Mouse (Mus musculus): ENCODE measurements at regions not wholly inside any gene's neighbourhood (a gene's known extent, or its start where the extent isn't known, plus 50 kb on each side); places are given as distances from the start of the nearest gene placed in this dataset.

DNA sequence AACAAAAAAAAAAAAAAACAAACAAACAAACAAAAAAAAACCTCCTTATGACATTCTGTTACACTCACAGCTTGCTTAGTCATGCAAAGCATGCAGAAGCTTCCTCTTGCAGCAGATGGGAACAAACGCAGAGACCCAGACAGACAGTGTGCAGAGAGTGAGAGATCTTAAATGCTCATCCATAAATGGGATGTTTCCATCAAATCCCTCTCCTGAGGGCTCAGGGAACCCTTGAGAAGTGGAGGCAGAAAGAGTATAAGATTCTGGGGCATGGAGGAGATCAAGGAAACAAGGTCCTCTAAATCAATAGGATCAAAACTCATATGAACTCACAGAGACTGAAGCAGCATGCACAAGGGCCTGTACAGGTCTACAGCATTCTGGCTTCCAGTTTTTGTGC is 52.5 kb downstream of the Adm start:
- no peak for TF ChIP-seq FLI1 (IDR thresholded peaks at IDR 0.05; ENCODE audit: low read length)
- TF ChIP-seq GATA1 (IDR thresholded peaks at IDR 0.05; ENCODE audit: borderline replicate concordance, low read length) = no peak
- peaks cover 13% of the 10 kb centered on the region for H3K4me1 ChIP-seq
- H3K9me3 ChIP-seq = no peaks in the 10 kb centered on the region
- no peaks in the 10 kb centered on the region for H3K36me3 ChIP-seq (replicated peaks; ENCODE audit: low read length)
- no peaks in the 10 kb centered on the region for H3K27me3 ChIP-seq (replicated peaks)
- H3K4me3 ChIP-seq (replicated peaks) = no peak overlapping the region

GRCm38 (mm10) chr7:110682911-110683310 is 55.5 kb downstream of the Adm start:
- no peaks in the 10 kb centered on the region for H3K36me3 ChIP-seq (replicated peaks; ENCODE audit: low read length)
- peaks cover 13% of the 10 kb centered on the region for H3K4me1 ChIP-seq
- H3K27me3 ChIP-seq (replicated peaks) = peaks cover 2% of the 10 kb centered on the region
- TF ChIP-seq FLI1 (IDR thresholded peaks at IDR 0.05; ENCODE audit: low read length) (no peak), GATA1 (IDR thresholded peaks at IDR 0.05; ENCODE audit: borderline replicate concordance, low read length) (no peak)
- no peaks in the 10 kb centered on the region for H3K9me3 ChIP-seq
- H3K4me3 ChIP-seq (replicated peaks) = no peak overlapping the region

DNA sequence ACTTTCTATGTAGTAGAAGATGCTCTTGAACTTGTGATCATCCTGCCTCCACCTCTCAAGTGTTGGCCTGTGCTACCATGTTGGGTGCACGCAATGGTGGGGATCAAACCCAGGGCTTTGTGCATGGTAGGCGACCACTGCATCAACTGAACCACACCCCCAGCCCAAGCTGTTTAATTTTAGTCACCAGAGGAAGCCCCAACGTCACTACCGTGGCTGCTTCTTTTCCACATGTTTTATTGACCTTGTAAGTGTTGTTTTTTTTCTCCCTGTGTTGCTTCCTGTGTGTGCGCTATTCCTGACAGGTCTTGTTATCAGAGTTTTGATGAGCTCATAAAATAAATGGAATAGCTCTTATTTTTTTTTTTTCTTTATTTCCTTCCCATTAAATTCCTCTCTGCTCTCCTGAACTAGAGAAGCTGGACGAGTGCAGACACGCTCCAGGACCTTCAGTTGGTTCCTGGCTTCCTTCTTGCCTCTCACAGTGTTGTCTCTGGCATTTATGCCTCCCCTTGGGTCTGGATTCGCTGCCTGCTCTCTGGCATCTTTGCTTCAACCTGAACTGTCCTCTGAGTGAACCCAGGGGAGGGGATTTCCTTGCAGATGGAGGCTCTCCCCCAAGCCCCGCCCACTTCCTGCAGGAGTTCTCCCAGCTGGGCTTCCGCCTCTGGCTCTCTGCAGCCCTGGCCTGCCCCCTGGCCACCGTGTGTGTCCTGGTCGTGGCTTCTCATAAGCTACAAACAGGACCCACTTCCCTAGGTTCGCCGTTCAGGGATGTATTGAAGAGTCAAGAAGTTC is 61.6 kb downstream of the Adm start:
- Histone ChIP-seq H3K4me1 (peaks cover 10% of the 10 kb centered on the region), H3K27me3 (replicated peaks) (peaks cover 7% of the 10 kb centered on the region), H3K36me3 (replicated peaks; ENCODE audit: low read length) (no peaks in the 10 kb centered on the region), H3K4me3 (replicated peaks) (peak overlapping the region; percentile 40), H3K9me3 (no peaks in the 10 kb centered on the region)
- TF ChIP-seq GATA1 (IDR thresholded peaks at IDR 0.05; ENCODE audit: borderline replicate concordance, low read length) = no peak
- no peak for TF ChIP-seq FLI1 (IDR thresholded peaks at IDR 0.05; ENCODE audit: low read length)

DNA sequence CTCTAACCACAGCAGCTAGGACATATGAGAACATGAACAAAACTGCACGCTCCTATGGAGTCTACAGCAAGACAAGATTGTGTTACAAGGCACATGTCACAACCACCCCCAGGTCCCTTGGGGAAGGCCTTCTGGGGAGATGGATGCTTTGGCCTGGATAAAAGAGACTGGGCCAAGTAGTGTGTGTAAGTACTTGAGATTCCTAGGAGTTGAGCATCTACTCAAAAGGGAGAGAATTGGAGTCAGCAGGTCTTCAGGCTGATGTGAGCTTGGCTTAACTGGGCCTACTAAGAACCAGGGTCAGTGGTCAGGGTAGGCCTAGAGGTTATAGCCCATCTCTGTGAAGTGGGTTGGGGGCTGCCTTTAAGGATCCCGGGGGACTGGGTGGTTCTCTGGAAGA is 62.8 kb downstream of the Adm start:
- TF ChIP-seq GATA1 (IDR thresholded peaks at IDR 0.05; ENCODE audit: borderline replicate concordance, low read length) (no peak), FLI1 (IDR thresholded peaks at IDR 0.05; ENCODE audit: low read length) (no peak)
- peaks cover 10% of the 10 kb centered on the region for H3K4me1 ChIP-seq
- H3K36me3 ChIP-seq (replicated peaks; ENCODE audit: low read length) = no peaks in the 10 kb centered on the region
- H3K27me3 ChIP-seq (replicated peaks) = peaks cover 9% of the 10 kb centered on the region
- H3K9me3 ChIP-seq = no peaks in the 10 kb centered on the region
- no peak overlapping the region for H3K4me3 ChIP-seq (replicated peaks)

DNA sequence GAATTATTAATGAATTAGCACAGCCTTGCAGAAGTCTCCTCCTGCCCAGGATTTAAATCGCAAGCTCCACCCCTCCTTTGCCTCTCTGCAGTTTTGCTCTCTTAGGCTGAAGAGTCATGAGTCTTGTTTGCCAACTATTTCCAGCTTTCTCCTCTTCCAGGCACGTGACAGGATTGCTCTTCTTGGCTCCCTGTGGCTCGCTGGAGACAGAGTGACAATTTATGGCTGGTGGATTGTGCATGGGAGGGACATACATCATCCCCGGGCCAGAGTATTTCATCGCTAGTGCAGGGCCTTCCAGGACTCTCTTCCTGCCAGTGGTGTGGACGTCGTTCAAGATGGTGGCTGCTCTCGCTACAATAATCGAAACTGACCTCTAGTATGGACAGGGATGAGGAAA is 63.4 kb downstream of the Adm start:
- no peaks in the 10 kb centered on the region for H3K9me3 ChIP-seq
- H3K4me1 ChIP-seq = peaks cover 10% of the 10 kb centered on the region
- H3K36me3 ChIP-seq (replicated peaks; ENCODE audit: low read length) = no peaks in the 10 kb centered on the region
- no peak overlapping the region for H3K4me3 ChIP-seq (replicated peaks)
- peaks cover 9% of the 10 kb centered on the region for H3K27me3 ChIP-seq (replicated peaks)
- TF ChIP-seq FLI1 (IDR thresholded peaks at IDR 0.05; ENCODE audit: low read length) (no peak), GATA1 (IDR thresholded peaks at IDR 0.05; ENCODE audit: borderline replicate concordance, low read length) (no peak)

DNA sequence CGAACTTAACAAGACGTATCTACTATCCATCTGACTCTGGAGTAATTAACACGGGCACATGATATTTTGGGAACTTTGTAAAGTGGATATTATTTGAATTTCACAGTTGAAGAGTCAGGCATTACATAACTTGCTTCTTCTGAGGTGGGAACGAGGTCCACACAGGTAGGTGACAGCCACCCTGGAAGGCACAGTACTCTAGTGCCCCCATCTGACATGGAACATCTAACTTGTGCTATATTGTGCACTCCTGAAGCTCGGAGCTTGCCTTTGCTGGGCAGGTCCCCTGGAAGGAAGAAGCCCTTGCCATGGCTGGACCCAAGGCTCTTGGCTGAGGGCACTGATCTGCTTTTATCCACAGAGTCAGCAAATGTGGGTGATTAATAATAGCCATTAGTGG is 66.8 kb downstream of the Adm start:
- Histone ChIP-seq H3K9me3 (no peaks in the 10 kb centered on the region), H3K4me1 (peaks cover 3% of the 10 kb centered on the region), H3K27me3 (replicated peaks) (peaks cover 14% of the 10 kb centered on the region), H3K4me3 (replicated peaks) (no peak overlapping the region), H3K36me3 (replicated peaks; ENCODE audit: low read length) (no peaks in the 10 kb centered on the region)
- no peak for TF ChIP-seq FLI1 (IDR thresholded peaks at IDR 0.05; ENCODE audit: low read length)
- TF ChIP-seq GATA1 (IDR thresholded peaks at IDR 0.05; ENCODE audit: borderline replicate concordance, low read length) = no peak

- H3K4me3 ChIP-seq (replicated peaks) = no peak overlapping the region
- no peaks in the 10 kb centered on the region for H3K36me3 ChIP-seq (replicated peaks; ENCODE audit: low read length)
- TF ChIP-seq GATA1 (IDR thresholded peaks at IDR 0.05; ENCODE audit: borderline replicate concordance, low read length) = no peak
- TF ChIP-seq FLI1 (IDR thresholded peaks at IDR 0.05; ENCODE audit: low read length) = no peak
- peaks cover 14% of the 10 kb centered on the region for H3K27me3 ChIP-seq (replicated peaks)
- H3K4me1 ChIP-seq = no peaks in the 10 kb centered on the region
- H3K9me3 ChIP-seq = no peaks in the 10 kb centered on the region
Measured at GRCm38 (mm10) chr7:110695729-110696128, 68.3 kb downstream of the Adm start.

DNA sequence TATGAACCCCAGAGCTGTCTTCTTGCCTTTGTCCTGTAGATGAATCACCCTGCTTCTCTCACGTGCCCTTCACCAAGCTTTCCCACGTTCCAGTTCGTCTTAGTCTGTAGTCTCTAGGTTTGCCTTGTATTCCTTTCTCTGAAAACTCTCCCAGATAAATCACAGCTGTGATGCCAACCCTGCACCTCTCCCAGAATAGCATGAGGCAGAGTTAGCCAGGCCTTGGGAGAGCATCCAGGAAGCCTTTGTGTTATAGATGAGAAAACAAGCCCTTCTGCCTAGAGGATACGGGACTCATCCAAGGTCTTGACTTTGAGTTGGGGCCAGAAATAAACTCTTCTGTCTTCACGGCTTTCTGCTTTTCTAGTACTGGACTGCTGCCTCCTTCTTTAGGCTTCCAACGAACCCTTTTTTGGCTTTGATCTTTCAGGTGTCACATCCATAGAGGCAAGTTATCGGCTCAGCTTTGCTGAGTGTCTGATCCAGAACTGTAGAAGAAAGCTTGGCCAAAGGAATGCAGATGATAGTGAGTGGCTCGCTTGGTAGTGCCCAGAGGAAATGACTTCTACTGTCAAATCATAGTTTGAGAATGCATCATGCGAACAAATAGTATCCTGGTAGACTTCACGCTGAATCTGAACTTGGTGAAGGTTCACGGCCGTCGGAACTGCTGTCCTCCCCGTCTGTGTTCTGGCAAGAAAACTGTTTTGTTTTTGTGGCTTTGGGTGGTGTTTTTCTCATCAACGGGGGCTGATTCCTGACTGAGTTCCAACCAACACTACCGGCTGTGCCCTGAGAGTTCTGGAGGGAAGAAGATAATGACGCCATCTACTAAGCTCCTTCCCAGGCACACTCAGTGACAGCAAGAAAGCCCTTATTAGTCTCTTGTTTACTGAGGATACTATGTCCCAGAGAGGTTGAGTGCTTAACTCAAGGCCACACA is 69.5 kb upstream of the Ampd3 start:
- Histone ChIP-seq H3K36me3 (replicated peaks; ENCODE audit: low read length) (no peaks in the 10 kb centered on the region), H3K27me3 (replicated peaks) (peaks cover 10% of the 10 kb centered on the region), H3K4me1 (no peaks in the 10 kb centered on the region), H3K4me3 (replicated peaks) (no peak overlapping the region), H3K9me3 (no peaks in the 10 kb centered on the region)
- TF ChIP-seq GATA1 (IDR thresholded peaks at IDR 0.05; ENCODE audit: borderline replicate concordance, low read length) (no peak), FLI1 (IDR thresholded peaks at IDR 0.05; ENCODE audit: low read length) (no peak)

DNA sequence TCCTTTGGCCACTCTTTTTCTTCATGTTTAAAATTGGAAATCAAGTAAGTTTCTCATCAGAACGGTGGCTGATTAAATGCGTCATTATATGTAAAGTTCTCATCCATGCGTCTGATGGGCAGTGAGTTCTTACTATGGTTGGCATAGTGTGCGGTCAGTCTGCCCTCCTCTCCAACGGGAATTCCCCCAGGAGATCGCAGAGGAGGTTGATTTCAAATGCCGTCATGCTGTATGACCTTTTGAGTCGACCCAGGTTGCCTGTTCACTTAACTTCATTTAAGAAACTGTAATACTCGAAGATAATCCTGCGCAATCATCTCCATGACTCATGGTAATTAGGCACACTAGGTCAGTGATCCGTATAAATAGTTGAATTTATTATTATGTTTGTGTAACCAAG is 68.4 kb upstream of the Ampd3 start:
- H3K27me3 ChIP-seq (replicated peaks) = peaks cover 8% of the 10 kb centered on the region
- no peak overlapping the region for H3K4me3 ChIP-seq (replicated peaks)
- TF ChIP-seq GATA1 (IDR thresholded peaks at IDR 0.05; ENCODE audit: borderline replicate concordance, low read length) = no peak
- no peak for TF ChIP-seq FLI1 (IDR thresholded peaks at IDR 0.05; ENCODE audit: low read length)
- H3K36me3 ChIP-seq (replicated peaks; ENCODE audit: low read length) = no peaks in the 10 kb centered on the region
- H3K4me1 ChIP-seq = no peaks in the 10 kb centered on the region
- no peaks in the 10 kb centered on the region for H3K9me3 ChIP-seq

All from megakaryocyte, embryonic 14.5 days (primary cell).